Mouse (Mus musculus): ENCODE measurements around the gene Krtap5-1. TPM values are rescaled to one million over a fixed set of nuclear protein-coding genes. Genes with fewer than 3 reads are reported as not detected.

The Krtap5-1 gene
- total RNA-seq, 2 experiments from 2014 or later = not detected

Other genes starting within 250 kb of the Krtap5-1 start
- 10 to 100 TPM; 34.6 to 37.5 TPM for gene Mob2, start 236.1 kb downstream of the Krtap5-1 start, total RNA-seq (2021)
- 100 to 1,000 TPM; 151 to 163 TPM for gene Dusp8, start 201.3 kb downstream of the Krtap5-1 start, total RNA-seq (2021)
- not detected for gene Gm45618, start 176.4 kb downstream of the Krtap5-1 start, total RNA-seq (2021)
- gene Gm39115, start 161.1 kb downstream of the Krtap5-1 start, total RNA-seq (2021) = not detected
- gene Gm45337, start 152.5 kb downstream of the Krtap5-1 start, total RNA-seq (2021) = not detected
- gene Gm29735, start 140.0 kb downstream of the Krtap5-1 start, total RNA-seq (2021) = not detected
- not detected for gene Gm4553, start 131.4 kb downstream of the Krtap5-1 start, total RNA-seq (2021)
- not detected for gene Krtap5-2, start 121.1 kb downstream of the Krtap5-1 start, total RNA-seq (2021)
- not detected for gene Gm10153, start 106.7 kb downstream of the Krtap5-1 start, total RNA-seq (2021)
- gene Krtap5-3, start 95.8 kb downstream of the Krtap5-1 start, total RNA-seq (2021) = not detected
- not detected for gene Gm7579, start 85.3 kb downstream of the Krtap5-1 start, total RNA-seq (2021)
- not detected for gene Krtap5-5, start 67.1 kb downstream of the Krtap5-1 start, total RNA-seq (2021)
- not detected for gene Gm40460, start 56.0 kb downstream of the Krtap5-1 start, total RNA-seq (2021)
- gene Gm2431, start 38.8 kb downstream of the Krtap5-1 start, total RNA-seq (2021) = not detected
- not detected for gene Gm4559, start 22.8 kb downstream of the Krtap5-1 start, total RNA-seq (2021)
- gene Krtap5-4, start 6.4 kb upstream of the Krtap5-1 start, total RNA-seq (2021) = not detected
- 10 to 100 TPM; 30.8 to 33.4 TPM for gene Ifitm10, start 76.6 kb upstream of the Krtap5-1 start, total RNA-seq (2021)
- 1 to 10 TPM in 1 of 2 experiments, not detected in 1; 4.6 TPM for gene Gm49369, start 85.5 kb upstream of the Krtap5-1 start, total RNA-seq (2021)
- 100 to 1,000 TPM; 297 to 348 TPM for gene Ctsd, start 90.9 kb upstream of the Krtap5-1 start, total RNA-seq (2021)
- not detected for gene Syt8, start 137.7 kb upstream of the Krtap5-1 start, total RNA-seq (2021)
- gene Tnni2, start 144.7 kb upstream of the Krtap5-1 start, total RNA-seq (2021) = under 1 TPM in 1 of 2 experiments, not detected in 1; 0.69 TPM
- gene Lsp1, start 163.7 kb upstream of the Krtap5-1 start, total RNA-seq (2021) = 1 to 10 TPM; 8.1 to 8.7 TPM
- gene Tnnt3, start 201.7 kb upstream of the Krtap5-1 start, total RNA-seq (2021) = not detected
- 1 to 10 TPM; 2.9 to 6.0 TPM for gene Mrpl23, start 235.6 kb upstream of the Krtap5-1 start, total RNA-seq (2021)